ENCODE assay signal across 7 mouse cellular contexts in genomic region chr9:78587914-78588313, GRCm38 (mm10). TPM values are rescaled to one million over a fixed set of nuclear protein-coding genes. Genes with fewer than 3 reads are reported as not detected.
DNase-seq lines count a peak whose midpoint lies in the region; ATAC-seq lines count a peak whose summit lies in the region.

Slc17a5 (minus strand) TSS chr9:78588041.

- intact Hi-C loops in gastrocnemius, postnatal 36 days (cut with DNase I): no loop called here
- intact Hi-C loops in left cerebral cortex, postnatal 25 days (cut with DNase I): loop anchor here (10.0 kb wide), 1 partner anchor 833 kb away; the partner anchor contains the start of gene Gclc

- H3K9ac ChIP-seq in intestine, embryonic 15.5 days: peak within 1 kb of the TSS; percentile 67

- H3K27me3 ChIP-seq in intestine, embryonic 15.5 days (replicated peaks): no peaks in the 10 kb centered on the region
- no peaks in the 10 kb centered on the region for H3K27me3 ChIP-seq in midbrain, embryonic 10.5 days (ENCODE audit: low read depth, poor library complexity, severe bottlenecking)

- WGBS in intestine, embryonic 15.5 days: 0% methylated on average over 27 of the region's 27 CpGs
- under 1% methylated on average over 27 of the region's 27 CpGs for WGBS in midbrain, embryonic 10.5 days

- H3K9me3 ChIP-seq in intestine, embryonic 15.5 days: no peaks in the 10 kb centered on the region
- no peaks in the 10 kb centered on the region for H3K9me3 ChIP-seq in midbrain, embryonic 10.5 days (replicated peaks)

- ATAC-seq in intestine, embryonic 15.5 days: peak; percentile 97

- no peaks in the 10 kb centered on the region for H3K36me3 ChIP-seq in intestine, embryonic 15.5 days
- peaks cover 8% of the 10 kb centered on the region; the same call in 1 of the 2 replicates for H3K36me3 ChIP-seq in midbrain, embryonic 10.5 days

- peak within 1 kb of the TSS; percentile 72 for H3K4me3 ChIP-seq in intestine, embryonic 15.5 days (replicated peaks)
- peak within 1 kb of the TSS; percentile 85 for H3K4me3 ChIP-seq in midbrain, embryonic 10.5 days

- peak; percentile 96 for DNase-seq in adrenal gland, adult 2 months
- DNase-seq in embryo, embryonic 11.5 days (ENCODE audit: low read depth, low spot score): peak; percentile 95
- peak; percentile 89 to 92 for DNase-seq in gastrocnemius, postnatal 36 days
- DNase-seq in left cerebral cortex, postnatal 25 days (ENCODE audit: low spot score in 2 of 2): peak; percentile 90 to 95
- peak; percentile 96 for DNase-seq in midbrain, embryonic 10.5 days (ENCODE audit: low spot score)
- DNase-seq in right cerebral cortex, postnatal 4 days: peak; percentile 87

- peaks cover 10% of the 10 kb centered on the region; the same call in 1 of the 2 replicates for H3K4me1 ChIP-seq in intestine, embryonic 15.5 days (replicated peaks)
- H3K4me1 ChIP-seq in midbrain, embryonic 10.5 days: peaks cover 9% of the 10 kb centered on the region

- peak within 1 kb of the TSS; percentile 68 for H3K4me2 ChIP-seq in intestine, embryonic 15.5 days (replicated peaks)

- H3K27ac ChIP-seq in intestine, embryonic 15.5 days: peak within 1 kb of the TSS; percentile 68
- H3K27ac ChIP-seq in midbrain, embryonic 10.5 days (replicated peaks): peak within 1 kb of the TSS; percentile 90

RNA-seq across cellular contexts. Expression of gene Slc17a5, which starts in this region (rescaled TPM):
- total RNA-seq in adrenal gland, adult 2 months (2021): 10 to 100 TPM in 1 of 2 experiments, 1 to 10 TPM in 1; 9.2 to 12.9 TPM
- polyA plus RNA-seq in adrenal gland, adult 2 months (2012; rRNA removed): 5.9 TPM in 2 replicates
- 1 to 10 TPM; 2.7 to 4.0 TPM for total RNA-seq in gastrocnemius, postnatal 36 days (2021)
- 39.6 and 49.8 TPM in 2 replicates for polyA plus RNA-seq in intestine, embryonic 15.5 days (2015; fragmentation: Nextera tagmentation; extraction: Ambion mirVana)
- 10 to 100 TPM; 18.2 to 18.5 TPM for total RNA-seq in left cerebral cortex, postnatal 25 days (2021)
- polyA plus RNA-seq in midbrain, embryonic 10.5 days (2016; fragmentation: Nextera tagmentation; extraction: Ambion mirVana): 9.9 and 11.4 TPM in 2 replicates

Comparison
In these comparisons a context has a peak if more than half of its experiments do, and no peak if none do; other contexts are left out.
1. Peak in every context shown above with its lines: DNase-seq, ATAC-seq, H3K4me3 ChIP-seq and H3K27ac ChIP-seq.